Mouse (Mus musculus): Measurements from ENCODE around the gene Cadm3.
A peak's percentile ranks its signal among the peaks of the same experiment; 100 is the strongest.

Cadm3 gene

DNA sequence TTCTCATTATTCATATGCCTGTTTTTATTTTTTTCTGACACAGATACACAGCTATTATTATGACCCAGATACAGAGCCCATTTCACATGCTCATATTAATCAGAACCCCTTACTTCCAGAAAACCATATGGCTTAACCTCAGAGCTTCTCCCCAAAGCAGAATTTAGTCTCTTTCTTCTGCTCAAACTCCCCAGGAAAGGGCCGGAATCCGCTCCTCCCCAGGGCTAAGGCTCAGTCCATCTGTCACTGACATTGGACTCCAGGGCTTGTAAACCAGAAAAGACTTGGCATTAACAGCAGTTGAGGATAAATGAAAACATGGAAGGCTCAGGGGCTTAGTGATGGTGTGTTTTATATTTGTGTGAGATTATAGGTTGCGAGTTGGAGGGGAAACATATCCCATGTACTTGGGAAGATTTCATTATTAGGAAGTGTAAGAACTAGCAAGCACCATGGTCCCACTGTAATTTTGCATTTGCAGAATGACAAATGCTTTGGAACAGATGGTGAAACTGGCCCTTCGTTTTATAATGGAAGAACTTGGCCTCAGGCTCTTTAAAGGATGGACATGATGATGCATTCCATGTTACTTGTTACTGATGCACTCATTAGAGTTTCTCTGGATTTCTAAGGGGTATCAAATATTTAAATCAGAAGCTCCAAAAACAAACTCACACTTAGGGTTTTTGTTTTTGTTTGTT is 7.8 kb downstream of the Cadm3 start:
- no peak for DNase-seq (ENCODE audit: low read depth, low spot score)

DNA sequence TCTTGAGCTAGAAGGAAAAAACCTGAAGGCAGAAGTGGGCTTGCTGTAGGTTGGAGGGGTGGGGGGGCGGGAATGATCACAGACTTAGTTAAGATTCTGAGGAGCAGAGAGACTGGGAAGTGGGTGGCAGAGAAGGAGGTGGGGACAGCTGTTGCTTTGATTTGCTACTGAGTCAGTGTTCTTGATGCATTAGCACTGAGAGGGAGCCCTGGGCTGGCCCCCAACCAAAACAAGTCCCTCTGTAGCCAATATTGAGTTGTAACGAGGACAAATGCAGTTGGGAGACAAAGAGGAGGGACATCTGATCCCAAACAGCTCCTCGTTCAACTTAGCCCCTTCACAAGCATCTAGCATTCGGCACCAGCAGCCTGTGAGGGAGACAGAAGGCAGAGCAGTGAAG is 9.7 kb downstream of the Cadm3 start:
- no peak for DNase-seq (ENCODE audit: low read depth, low spot score)

DNA sequence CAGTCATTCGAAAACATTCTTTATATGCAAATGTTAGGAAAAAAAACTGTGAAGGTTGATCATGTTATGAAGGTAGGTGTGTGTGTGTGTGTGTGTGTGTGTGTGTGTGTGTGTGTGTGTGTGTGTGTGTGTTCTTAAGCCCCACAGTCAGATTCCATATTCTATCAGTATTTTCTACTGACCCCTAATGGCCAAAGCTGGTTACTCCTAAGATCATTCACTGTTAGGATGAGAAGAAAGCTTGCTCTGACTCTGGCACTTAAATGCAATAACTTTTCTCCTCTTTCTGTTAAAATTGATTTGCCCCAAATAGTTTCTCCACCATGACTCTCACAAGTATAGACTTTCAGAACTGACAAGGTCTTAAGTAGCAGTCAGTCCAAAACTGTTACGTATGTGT is 10.8 kb downstream of the Cadm3 start:
- peak; percentile 17 for DNase-seq (ENCODE audit: low read depth, low spot score)

GRCm38 (mm10) chr1:173355107-173355846 is 12.2 kb downstream of the Cadm3 start:
- DNase-seq (ENCODE audit: low read depth, low spot score): no peak

DNA sequence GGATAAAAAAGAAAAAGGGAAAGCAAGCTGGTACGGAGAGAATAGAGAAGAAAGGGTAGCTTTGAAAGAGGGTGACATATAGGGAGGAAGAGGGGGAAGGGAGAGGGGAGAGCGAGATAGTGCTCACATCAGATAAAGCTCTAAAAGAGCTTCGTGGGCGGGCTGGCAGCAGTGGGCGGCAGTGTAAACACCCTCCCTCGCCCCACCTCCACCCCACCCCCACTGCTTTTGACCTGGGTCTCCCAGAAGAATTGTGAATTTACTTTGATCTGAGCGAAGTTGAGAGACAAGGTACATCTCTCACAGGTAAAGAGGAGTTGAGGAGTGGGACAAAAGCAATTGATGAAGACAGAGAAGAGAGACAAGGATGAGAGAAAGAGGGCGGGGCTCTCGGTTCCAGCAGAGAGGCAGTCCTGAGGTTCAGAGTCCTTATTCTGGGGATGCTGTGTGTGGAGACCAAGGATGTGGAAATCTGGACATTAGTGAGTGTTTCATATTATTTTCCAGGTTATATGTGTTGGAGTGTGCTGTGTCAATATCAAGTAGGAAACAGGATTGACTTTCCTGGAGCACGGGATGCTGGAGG is 17.0 kb downstream of the Cadm3 start, which contains the start of gene Aim2:
Aim2 (plus strand) TSS at position 508 of the 586 bp plus-strand sequence.
- DNase-seq (ENCODE audit: low read depth, low spot score): peak; percentile 9

- DNase-seq (ENCODE audit: low read depth, low spot score): peak; percentile 90
Measured at GRCm38 (mm10) chr1:173349946-173350345, 17.5 kb downstream of the Cadm3 start.

DNA sequence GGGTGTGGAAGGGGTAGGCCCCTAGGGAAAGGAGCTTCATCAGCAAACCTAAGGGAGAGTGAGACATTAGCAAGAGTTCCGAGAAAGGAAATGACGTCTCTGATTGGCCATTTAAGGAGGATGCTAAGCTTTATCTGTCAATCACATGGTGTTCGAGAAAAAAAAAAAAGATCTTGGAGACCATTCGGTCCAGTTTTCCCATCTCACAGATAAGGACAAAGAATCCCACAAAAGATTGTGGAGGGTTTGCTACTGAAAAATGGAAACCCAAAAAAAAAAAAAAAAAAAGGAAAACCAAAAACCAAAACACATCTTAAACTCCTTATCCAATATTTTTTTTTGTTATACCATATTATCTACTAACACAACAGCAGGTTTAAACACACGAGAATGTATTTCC is 18.3 kb downstream of the Cadm3 start:
- peak; percentile 40 for DNase-seq (ENCODE audit: low read depth, low spot score)

GRCm38 (mm10) chr1:173348527-173348926 is 19.0 kb downstream of the Cadm3 start:
- DNase-seq (ENCODE audit: low read depth, low spot score): peak; percentile 84

DNA sequence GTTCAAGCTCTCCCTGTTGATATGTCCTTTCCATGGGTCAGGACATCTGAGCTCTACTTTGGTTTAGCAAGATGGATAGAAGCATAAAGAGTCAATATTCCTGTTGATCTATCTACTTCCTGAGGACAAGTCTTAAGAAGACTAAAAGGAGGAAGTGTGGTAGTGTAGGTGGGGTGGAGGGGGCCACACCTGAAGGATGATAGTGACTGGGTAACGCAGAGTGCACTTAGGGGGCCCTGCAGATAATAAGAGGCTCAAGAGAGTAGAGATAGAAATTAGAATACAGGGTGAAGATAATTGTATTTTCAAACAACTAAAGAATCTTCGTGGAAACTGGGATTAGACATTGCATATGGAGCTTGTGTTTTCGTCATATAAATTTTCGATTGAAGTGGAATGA is 22.4 kb downstream of the Cadm3 start:
- no peak for DNase-seq (ENCODE audit: low read depth, low spot score)

DNA sequence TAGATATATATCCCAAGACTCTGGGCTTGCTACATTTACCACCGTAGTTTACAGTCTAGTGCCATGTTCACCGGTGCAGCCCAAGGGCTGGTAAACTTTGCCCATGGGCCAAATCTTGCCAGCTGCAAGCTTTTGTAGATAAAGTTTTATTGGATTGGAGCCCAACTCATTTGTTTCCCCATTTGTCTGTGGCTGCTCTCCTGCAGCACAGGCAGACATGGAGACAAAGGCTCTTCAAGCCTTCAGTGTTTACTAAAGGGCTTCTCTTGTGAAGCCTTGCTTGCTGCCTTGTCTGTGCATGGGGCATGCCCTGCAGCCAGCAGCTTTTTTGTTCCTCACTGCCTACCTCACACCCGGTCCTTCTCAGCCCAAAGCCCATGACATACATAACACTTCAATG is 23.6 kb downstream of the Cadm3 start:
- no peak for DNase-seq (ENCODE audit: low read depth, low spot score)

DNA sequence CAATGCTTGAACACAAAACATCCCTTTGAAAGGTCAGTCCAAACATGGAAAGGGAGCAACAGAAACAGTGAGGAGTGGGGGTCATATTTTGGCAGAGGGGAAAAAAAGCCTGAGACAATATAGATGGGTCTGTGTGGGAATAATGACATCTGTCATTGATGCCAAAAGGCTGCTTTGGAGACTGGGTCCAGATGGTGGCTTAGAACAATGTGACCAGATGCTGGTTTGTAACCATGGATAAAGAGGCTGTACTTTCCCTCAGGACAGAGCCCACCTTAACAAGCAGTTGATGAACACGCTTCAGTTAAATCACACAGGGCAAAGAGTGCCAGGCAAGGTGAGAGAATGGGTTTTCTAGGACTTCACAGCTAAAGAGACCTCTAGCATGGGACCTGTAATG is 25.1 kb downstream of the Cadm3 start:
- DNase-seq (ENCODE audit: low read depth, low spot score): no peak

GRCm38 (mm10) chr1:173339543-173339942 is 28.0 kb downstream of the Cadm3 start:
- DNase-seq (ENCODE audit: low read depth, low spot score): peak; percentile 74

- DNase-seq (ENCODE audit: low read depth, low spot score): no peak
Measured at GRCm38 (mm10) chr1:173337008-173337407, 30.5 kb downstream of the Cadm3 start.

- DNase-seq (ENCODE audit: low read depth, low spot score): no peak
Measured at GRCm38 (mm10) chr1:173335903-173336302, 31.6 kb downstream of the Cadm3 start.

DNA sequence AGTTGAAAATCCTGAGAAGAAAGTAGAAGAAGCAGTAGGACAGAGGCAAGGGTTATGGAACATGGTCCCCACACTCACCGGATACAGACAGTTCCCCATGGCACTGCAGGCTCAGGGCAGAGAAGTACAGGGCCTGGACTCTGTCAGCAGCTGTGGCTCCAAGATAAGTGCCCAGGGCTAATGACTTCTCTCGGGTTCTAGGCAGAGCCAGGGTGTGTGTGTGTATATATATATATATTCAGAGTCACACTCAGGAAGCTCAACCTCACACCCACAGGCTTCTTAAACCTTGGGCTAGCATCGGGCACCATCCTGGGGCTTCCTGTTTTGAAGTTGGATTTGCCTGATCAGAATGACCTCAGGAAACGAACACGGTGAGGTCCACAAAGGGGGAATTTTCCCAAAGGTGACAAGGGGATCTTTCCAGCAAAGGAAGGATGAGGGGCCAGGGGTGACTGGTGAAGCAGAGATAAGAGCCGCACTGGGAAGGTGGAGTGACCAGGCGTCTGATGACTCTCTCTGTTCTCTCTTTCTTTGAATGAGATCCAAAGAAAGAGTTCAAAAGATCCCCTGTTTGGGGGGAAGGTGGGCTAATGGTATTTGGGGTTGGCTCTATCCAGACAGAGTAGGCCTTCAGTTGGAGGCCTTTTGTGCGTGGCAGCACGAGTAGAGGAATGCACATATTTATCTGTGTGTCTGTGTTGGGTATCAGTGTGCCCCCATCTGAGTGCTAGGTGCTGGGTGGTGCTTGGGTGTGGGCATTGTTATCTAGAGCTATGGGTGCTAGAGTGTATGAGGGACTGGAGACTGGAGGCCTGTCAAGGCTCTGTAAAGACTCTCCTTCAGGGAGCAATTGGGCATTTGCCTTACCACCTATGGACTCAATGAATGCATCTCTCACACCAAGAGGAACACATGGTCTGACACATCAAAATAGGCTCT is 33.9 kb downstream of the Cadm3 start, which contains the start of gene Ackr1:
Ackr1 (minus strand) TSS at position 439 of the 942 bp plus-strand sequence.
- DNase-seq (ENCODE audit: low read depth, low spot score): no peak

DNA sequence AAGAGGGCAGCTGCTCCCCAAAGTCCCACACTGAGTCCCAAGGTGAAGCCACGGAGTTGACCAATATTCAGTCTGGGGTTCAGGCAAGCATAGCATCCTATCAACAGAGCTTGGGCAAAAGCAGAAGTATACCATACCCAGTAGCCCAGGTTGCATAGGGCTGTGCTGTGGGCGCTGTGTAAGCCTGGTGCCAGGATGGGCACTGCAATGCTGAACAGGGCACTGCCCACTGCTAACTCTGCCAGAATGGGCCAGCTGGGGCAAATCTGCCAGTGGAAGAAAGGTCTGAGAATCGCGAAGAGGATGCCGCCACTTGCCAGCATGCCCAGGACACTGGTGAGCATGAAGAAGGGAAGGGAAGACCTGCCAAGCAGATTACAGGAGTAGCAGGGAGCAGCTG is 35.1 kb downstream of the Cadm3 start:
- no peak for DNase-seq (ENCODE audit: low read depth, low spot score)

DNA sequence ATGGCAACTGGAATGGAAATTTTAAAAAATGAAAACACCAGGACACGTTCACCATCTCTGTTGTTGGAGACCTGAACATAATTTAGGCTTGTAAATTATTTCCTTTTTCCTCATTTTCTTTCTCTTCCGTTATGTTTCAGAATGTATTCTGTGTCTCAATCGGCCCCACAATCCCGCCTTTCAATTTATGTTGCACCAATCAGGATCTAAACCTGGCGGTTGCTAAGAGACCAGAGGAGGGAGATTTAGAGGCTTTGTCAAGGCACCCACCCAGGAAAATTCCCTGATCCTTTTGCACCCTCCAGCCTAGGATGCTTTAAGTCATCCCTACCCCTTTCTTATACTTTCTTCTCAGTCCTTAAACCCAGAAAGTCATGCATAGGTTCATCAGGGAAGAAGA is 37.8 kb downstream of the Cadm3 start:
- no peak for DNase-seq (ENCODE audit: low read depth, low spot score)

DNA sequence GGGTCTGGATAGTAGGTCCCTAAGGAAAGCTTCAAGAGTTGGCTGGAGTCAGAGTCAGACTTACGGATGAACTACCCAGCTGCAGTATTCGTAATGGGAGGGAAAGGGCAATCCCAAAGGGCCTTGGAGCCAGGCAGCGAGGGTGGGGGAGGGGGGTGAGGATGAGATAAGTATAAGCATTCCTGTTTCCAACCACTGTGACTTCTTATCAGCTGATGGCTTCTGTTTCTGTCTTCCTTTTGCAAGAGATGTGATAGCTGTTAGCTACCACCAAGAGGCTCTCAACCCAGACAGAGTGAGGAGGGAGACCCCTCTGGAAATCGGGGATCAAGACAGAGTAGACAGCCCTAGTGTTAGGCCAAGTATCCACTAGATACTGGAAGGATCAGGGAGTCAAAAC is 38.3 kb downstream of the Cadm3 start:
- DNase-seq (ENCODE audit: low read depth, low spot score): no peak

DNA sequence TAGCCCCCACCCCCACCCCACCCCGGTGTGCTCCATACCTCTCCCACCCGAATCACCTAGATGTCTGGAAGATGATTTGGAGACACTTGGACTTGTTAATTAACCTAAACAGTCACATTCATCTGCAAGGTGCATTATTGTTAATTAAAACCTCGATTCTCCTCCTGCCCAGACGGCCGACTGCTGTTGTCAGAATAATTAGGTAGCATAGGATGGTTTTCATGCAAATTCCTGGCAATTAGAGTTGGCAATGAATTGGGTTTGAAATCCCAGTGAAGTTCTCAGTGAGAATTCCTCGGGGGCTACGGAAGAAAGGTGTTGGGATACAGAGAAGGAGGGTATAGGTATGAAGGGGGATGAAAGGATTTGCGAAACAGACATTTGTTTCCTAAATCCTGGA is 39.0 kb downstream of the Cadm3 start:
- DNase-seq (ENCODE audit: low read depth, low spot score): no peak

DNA sequence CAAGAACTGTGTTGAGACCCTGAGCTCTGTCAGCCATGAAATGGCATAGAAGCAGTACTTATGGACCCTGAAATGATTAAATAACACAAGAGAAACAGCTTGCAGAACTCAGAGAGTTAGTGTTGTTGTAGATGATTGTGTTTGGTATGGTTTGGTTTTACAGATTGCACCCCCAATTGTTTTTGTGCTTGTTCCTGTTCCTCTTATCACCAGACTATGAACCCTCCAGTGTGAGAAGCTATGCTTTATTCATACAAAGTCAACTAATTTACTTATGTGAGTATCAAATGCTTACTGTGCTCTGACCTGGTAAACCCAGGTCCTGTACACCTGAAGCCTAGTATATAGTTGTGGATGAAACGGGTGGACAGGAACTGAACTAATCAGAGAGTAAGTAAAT is 40.9 kb downstream of the Cadm3 start:
- no peak for DNase-seq (ENCODE audit: low read depth, low spot score)

DNA sequence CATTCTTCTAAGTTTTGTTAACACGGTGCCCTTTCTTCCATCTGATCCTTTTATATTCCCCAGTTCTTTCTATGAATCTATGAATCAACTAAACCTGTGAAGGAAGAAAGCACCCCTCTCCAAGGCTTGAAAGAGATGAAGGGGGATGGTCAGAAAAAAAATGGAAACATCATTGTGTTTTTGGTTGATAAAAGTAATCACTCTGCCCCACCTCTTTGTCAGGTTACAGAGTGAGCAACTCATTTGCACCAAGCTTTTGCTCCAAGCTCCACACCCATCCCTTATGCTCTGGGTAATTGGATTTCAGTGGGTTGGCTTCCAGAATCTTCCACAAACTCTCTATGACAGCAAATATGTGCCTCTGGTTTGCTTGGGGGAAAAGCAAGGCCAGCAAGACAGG is 42.1 kb downstream of the Cadm3 start:
- no peak for DNase-seq (ENCODE audit: low read depth, low spot score)

GRCm38 (mm10) chr1:173324961-173325360 is 42.5 kb downstream of the Cadm3 start:
- no peak for DNase-seq (ENCODE audit: low read depth, low spot score)
